11 mouse cellular contexts compared by ENCODE assay signal in the genomic region with DNA sequence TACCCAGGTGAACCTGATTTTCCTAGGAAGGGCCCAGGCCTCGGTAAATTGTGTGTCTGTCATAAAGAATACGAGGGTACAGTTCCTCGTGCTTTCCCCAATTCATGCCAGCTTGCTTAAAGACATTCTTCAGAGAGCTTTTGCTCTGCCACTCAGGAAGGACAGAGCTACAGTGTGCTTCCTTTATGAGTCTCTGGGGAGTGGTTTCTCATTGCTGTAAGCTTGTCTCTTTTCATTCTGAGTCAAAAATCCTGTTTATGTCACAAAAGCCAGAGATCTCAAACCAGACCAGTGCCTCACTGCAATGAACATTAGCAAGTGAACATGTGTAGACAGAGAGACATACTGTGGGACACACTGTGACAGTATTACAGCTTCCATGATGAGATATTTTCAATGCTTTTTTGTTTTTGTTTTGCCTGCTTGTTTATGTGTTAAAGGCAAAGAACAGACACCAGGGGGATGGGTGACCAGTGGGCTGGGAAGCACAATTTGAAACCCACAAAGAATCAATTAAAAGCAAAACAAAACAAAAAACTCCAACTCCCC. TPM values are rescaled to one million over a fixed set of nuclear protein-coding genes. Genes with fewer than 3 reads are reported as not detected.
DNase-seq lines count a peak whose midpoint lies in the region; ATAC-seq lines count a peak whose summit lies in the region.
"Had no signal": no experiment of that assay in that cellular context is flagged by ENCODE, and none has a peak within 500 bp of the region (broad histone marks: within the 10 kb centered on the region; RNA-seq: fewer than 3 reads in every experiment).

No protein-coding gene starts in this region.

- H3K4me1 ChIP-seq in midbrain, embryonic 10.5 days, result peaks cover 3% of the 10 kb centered on the region
- no peaks in the 10 kb centered on the region for H3K4me1 ChIP-seq in midbrain, embryonic 11.5 days (ENCODE audit: control insufficient read depth, insufficient read depth, low read length)
- H3K4me1 ChIP-seq in intestine, embryonic 16.5 days (ENCODE audit: control insufficient read depth, insufficient read depth, low read length), result peaks cover 11% of the 10 kb centered on the region; the same call in 1 of the 2 replicates

- no peaks in the 10 kb centered on the region for H3K36me3 ChIP-seq in midbrain, embryonic 10.5 days
- no peaks in the 10 kb centered on the region for H3K36me3 ChIP-seq in midbrain, embryonic 11.5 days (ENCODE audit: control insufficient read depth, insufficient read depth, low read length)
- no peaks in the 10 kb centered on the region for H3K36me3 ChIP-seq in intestine, embryonic 16.5 days (ENCODE audit: control insufficient read depth, insufficient read depth, low read length)

- H3K27ac ChIP-seq in midbrain, embryonic 10.5 days (replicated peaks), result 0 out of 2 replicates have a peak overlapping the region, but pooled peaks have one; percentile 52
- no peak overlapping the region for H3K27ac ChIP-seq in midbrain, embryonic 11.5 days (ENCODE audit: low read depth, low read length)
- H3K27ac ChIP-seq in intestine, embryonic 16.5 days (ENCODE audit: low read length), result peak overlapping the region; percentile 5

- H3K27me3 ChIP-seq in midbrain, embryonic 10.5 days (ENCODE audit: low read depth, poor library complexity, severe bottlenecking), result no peaks in the 10 kb centered on the region
- H3K27me3 ChIP-seq in midbrain, embryonic 11.5 days (ENCODE audit: control insufficient read depth, insufficient read depth, low read length), result no peaks in the 10 kb centered on the region
- H3K27me3 ChIP-seq in intestine, embryonic 16.5 days (replicated peaks; ENCODE audit: control insufficient read depth, insufficient read depth, low read length), result no peaks in the 10 kb centered on the region

- no peaks in the 10 kb centered on the region for H3K9me3 ChIP-seq in midbrain, embryonic 10.5 days (replicated peaks)
- H3K9me3 ChIP-seq in midbrain, embryonic 11.5 days (ENCODE audit: control insufficient read depth, low read length), result no peaks in the 10 kb centered on the region
- no peaks in the 10 kb centered on the region for H3K9me3 ChIP-seq in intestine, embryonic 16.5 days (ENCODE audit: control insufficient read depth, low read length)
- H3K9me3 ChIP-seq: megakaryocyte, embryonic 14.5 days had no signal

- peak; percentile 10 for DNase-seq in embryo, embryonic 10.5 days (ENCODE audit: low spot score)
- DNase-seq in embryo, embryonic 9.5 days (ENCODE audit: extremely low spot score), result no peak
- DNase-seq in midbrain, embryonic 10.5 days (ENCODE audit: low spot score), result no peak
- DNase-seq in midbrain, embryonic 11.5 days (ENCODE audit: low spot score, missing footprints), result no peak
- DNase-seq in B cell, adult 2 months, result no peak
- no peak for DNase-seq in urinary bladder, postnatal 36 days (ENCODE audit: low spot score in 2 of 2)
- DNase-seq in frontal cortex, adult 2 months (ENCODE audit: extremely low spot score in 1 of 2, low spot score in 1 of 2), result no peak
- DNase-seq: cerebellum, adult 11-12 months had no signal

- no peak overlapping the region for H3K4me2 ChIP-seq in midbrain, embryonic 11.5 days
- no peak overlapping the region for H3K4me2 ChIP-seq in intestine, embryonic 16.5 days (ENCODE audit: low read depth, low read length)

- ATAC-seq in midbrain, embryonic 11.5 days (ENCODE audit: low FRiP score), result no peak
- no peak for ATAC-seq in intestine, embryonic 16.5 days

- no peak overlapping the region for H3K9ac ChIP-seq in midbrain, embryonic 11.5 days (ENCODE audit: low read length)
- no peak overlapping the region for H3K9ac ChIP-seq in intestine, embryonic 16.5 days (ENCODE audit: low read depth, low read length)

- WGBS in midbrain, embryonic 10.5 days, result 86% methylated on average over 3 of the region's 3 CpGs
- 85% methylated on average over 3 of the region's 3 CpGs for WGBS in midbrain, embryonic 11.5 days
- WGBS in intestine, embryonic 16.5 days, result 43% methylated on average over 3 of the region's 3 CpGs

- no peak overlapping the region for H3K4me3 ChIP-seq in midbrain, embryonic 10.5 days
- H3K4me3 ChIP-seq in midbrain, embryonic 11.5 days (ENCODE audit: low read depth, low read length), result no peak overlapping the region
- no peak overlapping the region for H3K4me3 ChIP-seq in intestine, embryonic 16.5 days (ENCODE audit: low read length)
- H3K4me3 ChIP-seq: megakaryocyte, embryonic 14.5 days had no signal

RNA-seq across cellular contexts. Expression of gene Ugt1a6a, which starts 0.6 kb away (rescaled TPM):
- polyA plus RNA-seq in midbrain, embryonic 10.5 days (2016; fragmentation: Nextera tagmentation; extraction: Ambion mirVana), result not detected in 2 replicates
- polyA plus RNA-seq in midbrain, embryonic 11.5 days (2014; fragmentation: Nextera tagmentation; extraction: Ambion mirVana), result not detected in 2 replicates
- 9.0 and 11.0 TPM in 2 replicates for polyA plus RNA-seq in intestine, embryonic 16.5 days (2015; fragmentation: Nextera tagmentation; extraction: Ambion mirVana)
- 2.2 and 2.3 TPM in 2 replicates for polyA plus RNA-seq in frontal cortex, adult 2 months (2012; rRNA removed)

RNA-seq across cellular contexts. Expression of gene Ugt1a6b, which starts 30.9 kb away (rescaled TPM):
- polyA plus RNA-seq in midbrain, embryonic 10.5 days (2016; fragmentation: Nextera tagmentation; extraction: Ambion mirVana), result not detected in 2 replicates
- not detected in 2 replicates for polyA plus RNA-seq in midbrain, embryonic 11.5 days (2014; fragmentation: Nextera tagmentation; extraction: Ambion mirVana)
- polyA plus RNA-seq in intestine, embryonic 16.5 days (2015; fragmentation: Nextera tagmentation; extraction: Ambion mirVana), result 0.36 and 0.49 TPM in 2 replicates
- 0.06 and 0.08 TPM in 2 replicates for polyA plus RNA-seq in frontal cortex, adult 2 months (2012; rRNA removed)
- polyA plus RNA-seq: C2C12 had no signal

RNA-seq across cellular contexts. Expression of gene Ugt1a5, which starts 31.8 kb away (rescaled TPM):
- not detected in 2 replicates for polyA plus RNA-seq in midbrain, embryonic 10.5 days (2016; fragmentation: Nextera tagmentation; extraction: Ambion mirVana)
- not detected in 2 replicates for polyA plus RNA-seq in midbrain, embryonic 11.5 days (2014; fragmentation: Nextera tagmentation; extraction: Ambion mirVana)
- polyA plus RNA-seq in intestine, embryonic 16.5 days (2015; fragmentation: Nextera tagmentation; extraction: Ambion mirVana), result not detected in 2 replicates
- polyA plus RNA-seq in frontal cortex, adult 2 months (2012; rRNA removed), result not detected in 2 replicates
- polyA plus RNA-seq: C2C12 had no signal

RNA-seq across cellular contexts. Expression of gene Ugt1a7c, which starts 39.1 kb away (rescaled TPM):
- 0.56 and 1.1 TPM in 2 replicates for polyA plus RNA-seq in midbrain, embryonic 10.5 days (2016; fragmentation: Nextera tagmentation; extraction: Ambion mirVana)
- 0.97 and 1.2 TPM in 2 replicates for polyA plus RNA-seq in midbrain, embryonic 11.5 days (2014; fragmentation: Nextera tagmentation; extraction: Ambion mirVana)
- polyA plus RNA-seq in intestine, embryonic 16.5 days (2015; fragmentation: Nextera tagmentation; extraction: Ambion mirVana), result 82.7 and 89.2 TPM in 2 replicates
- polyA plus RNA-seq in frontal cortex, adult 2 months (2012; rRNA removed), result 0.61 and 1.2 TPM in 2 replicates
- polyA plus RNA-seq: C2C12 had no signal

RNA-seq across cellular contexts. Expression of gene Ugt1a8, which starts 46.4 kb away (rescaled TPM):
- not detected in 2 replicates for polyA plus RNA-seq in midbrain, embryonic 10.5 days (2016; fragmentation: Nextera tagmentation; extraction: Ambion mirVana)
- not detected in 2 replicates for polyA plus RNA-seq in midbrain, embryonic 11.5 days (2014; fragmentation: Nextera tagmentation; extraction: Ambion mirVana)
- polyA plus RNA-seq in intestine, embryonic 16.5 days (2015; fragmentation: Nextera tagmentation; extraction: Ambion mirVana), result not detected in 2 replicates
- 0.04 TPM in 1 of 2 replicates, not detected in the other for polyA plus RNA-seq in frontal cortex, adult 2 months (2012; rRNA removed)
- polyA plus RNA-seq: C2C12 had no signal
